Mouse (Mus musculus) embryonic facial prominence, embryonic 15.5 days (tissue): ENCODE measurements around the gene Polr3e. TPM values are rescaled to one million over a fixed set of nuclear protein-coding genes. Genes with fewer than 3 reads are reported as not detected.

Experiments
- ATAC-seq: fragments of 200-750 bp; cut with Nextera tagmentation; 2 replicates; pipeline ENCODE4 v1.8.0; 2017; ENCODE audit warnings: low read depth, moderate TSS enrichment; ENCODE audit not compliant: insufficient number of reproducible peaks, low FRiP score, low TSS enrichment
- H3K27ac ChIP-seq: fragments of 300-500 bp; sonication (generic); replicated peaks from 2 replicates; pipeline ENCODE4 v1.5.1; 2015; ENCODE audit warnings: mild to moderate bottlenecking, inconsistent platforms
- H3K27me3 ChIP-seq: fragments of 300-500 bp; sonication (generic); 2 replicates; pipeline ENCODE4 v1.6.1; 2015; ENCODE audit warnings: inconsistent platforms
- H3K36me3 ChIP-seq: fragments of 300-500 bp; sonication (generic); 2 replicates; pipeline ENCODE4 v1.6.1; 2015; ENCODE audit warnings: mild to moderate bottlenecking, inconsistent platforms
- H3K4me1 ChIP-seq: fragments of 300-500 bp; sonication (generic); 2 replicates; pipeline ENCODE4 v1.6.1; 2015; ENCODE audit warnings: inconsistent platforms
- H3K4me2 ChIP-seq: fragments of 300-500 bp; sonication (generic); replicated peaks from 2 replicates; pipeline ENCODE4 v1.6.1; 2015; ENCODE audit warnings: mild to moderate bottlenecking, inconsistent platforms
- H3K4me3 ChIP-seq: fragments of 300-500 bp; sonication (generic); replicated peaks from 2 replicates; pipeline ENCODE4 v1.5.1; 2015; ENCODE audit warnings: mild to moderate bottlenecking, inconsistent platforms
- H3K9ac ChIP-seq: fragments of 300-500 bp; sonication (generic); 2 replicates; pipeline ENCODE4 v1.6.1; 2015; ENCODE audit warnings: inconsistent platforms
- H3K9me3 ChIP-seq: fragments of 300-500 bp; sonication (generic); replicated peaks from 2 replicates; pipeline ENCODE4 v1.6.1; 2016; ENCODE audit warnings: inconsistent platforms
- WGBS: fragments of 180-500 bp; shearing (Covaris S2); methylation state at CpG from one replicate; pipeline ENCODE4 v1.1.7; 2015; 5-methylcytosine and 5-hydroxymethylcytosine counted together
- polyA plus RNA-seq: library from polyadenylated mRNA; unstranded; fragments of >200 nt; fragmentation: Nextera tagmentation; extraction: Ambion mirVana; gene quantifications from 2 replicates; pipeline ENCODE4 v1.2.1, GENCODE M21; 2015

Polr3e gene
- polyA plus RNA-seq, 1 experiment from 2014 or later: 34.1 TPM

GRCm38 (mm10) chr7:120913332-120913731 lies 4.2 kb upstream of the Polr3e start:
- Histone ChIP-seq H3K27me3 (no peaks in the 10 kb centered on the region), H3K4me2 (no peak overlapping the region), H3K4me1 (peaks cover 2% of the 10 kb centered on the region; the same call in 1 of the 2 replicates), H3K27ac (no peak overlapping the region), H3K9ac (no peak overlapping the region), H3K36me3 (no peaks in the 10 kb centered on the region), H3K9me3 (no peaks in the 10 kb centered on the region), H3K4me3 (no peak overlapping the region)
- no peak for ATAC-seq
- 51% methylated on average over 1 of the region's 1 CpGs for WGBS

GRCm38 (mm10) chr7:120916262-120916875 lies 1.2 kb upstream of the Polr3e start:
- WGBS: 28% methylated on average over 11 of the region's 11 CpGs
- no peaks in the 10 kb centered on the region for H3K9me3 ChIP-seq
- H3K4me1 ChIP-seq: peaks cover 20% of the 10 kb centered on the region; the same call in 1 of the 2 replicates
- H3K9ac ChIP-seq: no peak overlapping the region
- H3K27ac ChIP-seq: no peak overlapping the region
- no peaks in the 10 kb centered on the region for H3K27me3 ChIP-seq
- H3K4me3 ChIP-seq: no peak overlapping the region; the same call in 1 of the 2 replicates
- H3K36me3 ChIP-seq: no peaks in the 10 kb centered on the region; the same call in 1 of the 2 replicates
- peak overlapping the region; percentile 38; the same call in 1 of the 2 replicates for H3K4me2 ChIP-seq
- ATAC-seq: no peak

GRCm38 (mm10) chr7:120917279-120917591 lies 309 bp upstream of the Polr3e start:
- WGBS: 6% methylated on average over 12 of the region's 12 CpGs
- Histone ChIP-seq H3K9me3 (no peaks in the 10 kb centered on the region), H3K9ac (no peak overlapping the region), H3K4me2 (peak overlapping the region; percentile 38), H3K27me3 (no peaks in the 10 kb centered on the region), H3K4me1 (peaks cover 20% of the 10 kb centered on the region; the same call in 1 of the 2 replicates), H3K27ac (no peak overlapping the region), H3K4me3 (peak overlapping the region; percentile 95), H3K36me3 (no peaks in the 10 kb centered on the region; the same call in 1 of the 2 replicates)
- ATAC-seq: peak; percentile 90; the same call in 1 of the 2 replicates

GRCm38 (mm10) chr7:120918526-120918962 lies 1.0 kb downstream of the Polr3e start:
- Histone ChIP-seq H3K27me3 (no peaks in the 10 kb centered on the region), H3K4me1 (peaks cover 20% of the 10 kb centered on the region; the same call in 1 of the 2 replicates), H3K4me3 (peak overlapping the region; percentile 95), H3K27ac (peak overlapping the region; percentile 82), H3K9ac (peak overlapping the region; percentile 79), H3K36me3 (peaks cover 7% of the 10 kb centered on the region; the same call in 1 of the 2 replicates), H3K4me2 (peak overlapping the region; percentile 64), H3K9me3 (no peaks in the 10 kb centered on the region)
- ATAC-seq: peak; percentile 37
- 7% methylated on average over 10 of the region's 10 CpGs for WGBS

- ATAC-seq: no peak
- 91% methylated on average over 7 of the region's 7 CpGs for WGBS
- Histone ChIP-seq H3K9me3 (no peaks in the 10 kb centered on the region), H3K27me3 (no peaks in the 10 kb centered on the region), H3K27ac (no peak overlapping the region), H3K36me3 (peaks cover 94% of the 10 kb centered on the region), H3K9ac (no peak overlapping the region), H3K4me3 (no peak overlapping the region), H3K4me2 (no peak overlapping the region), H3K4me1 (no peaks in the 10 kb centered on the region)
Measured at GRCm38 (mm10) chr7:120933110-120933509, 15.6 kb downstream of the Polr3e start.

- Histone ChIP-seq H3K27ac (no peak overlapping the region), H3K27me3 (no peaks in the 10 kb centered on the region), H3K36me3 (peaks cover 94% of the 10 kb centered on the region), H3K4me3 (no peak overlapping the region), H3K9me3 (no peaks in the 10 kb centered on the region), H3K4me2 (no peak overlapping the region), H3K4me1 (no peaks in the 10 kb centered on the region), H3K9ac (no peak overlapping the region)
- ATAC-seq: no peak
- 75% methylated on average over 5 of the region's 5 CpGs for WGBS
Measured at GRCm38 (mm10) chr7:120933680-120934195, 16.2 kb downstream of the Polr3e start.

GRCm38 (mm10) chr7:120934716-120935115 lies 17.2 kb downstream of the Polr3e start:
- Histone ChIP-seq H3K27me3 (no peaks in the 10 kb centered on the region), H3K27ac (no peak overlapping the region)
- no peak for ATAC-seq

GRCm38 (mm10) chr7:120936522-120936921 lies 19.0 kb downstream of the Polr3e start:
- WGBS: 84% methylated on average over 4 of the region's 4 CpGs
- no peaks in the 10 kb centered on the region for H3K27me3 ChIP-seq
- peaks cover 93% of the 10 kb centered on the region for H3K36me3 ChIP-seq
- no peak for ATAC-seq
- H3K9ac ChIP-seq: no peak overlapping the region
- H3K9me3 ChIP-seq: no peaks in the 10 kb centered on the region
- no peak overlapping the region for H3K4me3 ChIP-seq
- H3K4me2 ChIP-seq: no peak overlapping the region
- no peaks in the 10 kb centered on the region for H3K4me1 ChIP-seq
- no peak overlapping the region for H3K27ac ChIP-seq

More at GRCm38 (mm10) chr7:120934716-120935115, 17.2 kb downstream of the Polr3e start:
- H3K9ac ChIP-seq: no peak overlapping the region
- peaks cover 94% of the 10 kb centered on the region for H3K36me3 ChIP-seq
- no peak overlapping the region for H3K4me2 ChIP-seq
- 27% methylated on average over 5 of the region's 5 CpGs for WGBS
- H3K4me1 ChIP-seq: no peaks in the 10 kb centered on the region
- H3K9me3 ChIP-seq: no peaks in the 10 kb centered on the region
- no peak overlapping the region for H3K4me3 ChIP-seq

- Histone ChIP-seq H3K27me3 (no peaks in the 10 kb centered on the region), H3K9ac (no peak overlapping the region), H3K4me3 (no peak overlapping the region), H3K36me3 (peaks cover 95% of the 10 kb centered on the region), H3K4me1 (no peaks in the 10 kb centered on the region), H3K27ac (no peak overlapping the region), H3K9me3 (no peaks in the 10 kb centered on the region), H3K4me2 (no peak overlapping the region)
- no peak for ATAC-seq
- WGBS: 88% methylated on average over 9 of the region's 9 CpGs
Measured at GRCm38 (mm10) chr7:120938206-120938605, 20.7 kb downstream of the Polr3e start.

GRCm38 (mm10) chr7:120940343-120940742 lies 22.8 kb downstream of the Polr3e start:
- Histone ChIP-seq H3K36me3 (peaks cover 87% of the 10 kb centered on the region), H3K4me1 (no peaks in the 10 kb centered on the region), H3K27ac (no peak overlapping the region), H3K27me3 (no peaks in the 10 kb centered on the region), H3K4me2 (no peak overlapping the region), H3K9ac (no peak overlapping the region), H3K9me3 (no peaks in the 10 kb centered on the region), H3K4me3 (no peak overlapping the region)
- peak; percentile 53; the same call in 1 of the 2 replicates for ATAC-seq
- 85% methylated on average over 12 of the region's 12 CpGs for WGBS

- H3K27me3 ChIP-seq: no peaks in the 10 kb centered on the region
- H3K4me1 ChIP-seq: no peaks in the 10 kb centered on the region
- 92% methylated on average over 6 of the region's 6 CpGs for WGBS
- H3K27ac ChIP-seq: no peak overlapping the region
- H3K9me3 ChIP-seq: no peaks in the 10 kb centered on the region
- no peak overlapping the region for H3K4me2 ChIP-seq
- no peak overlapping the region for H3K4me3 ChIP-seq
- ATAC-seq: no peak
- H3K9ac ChIP-seq: no peak overlapping the region
- peaks cover 82% of the 10 kb centered on the region for H3K36me3 ChIP-seq
Measured at GRCm38 (mm10) chr7:120941214-120941613, 23.7 kb downstream of the Polr3e start.

- Histone ChIP-seq H3K9ac (no peak overlapping the region), H3K9me3 (no peaks in the 10 kb centered on the region), H3K27me3 (no peaks in the 10 kb centered on the region), H3K27ac (no peak overlapping the region), H3K4me3 (no peak overlapping the region), H3K4me1 (no peaks in the 10 kb centered on the region), H3K36me3 (peaks cover 74% of the 10 kb centered on the region), H3K4me2 (no peak overlapping the region)
- no peak for ATAC-seq
- 69% methylated on average over 1 of the region's 1 CpGs for WGBS
Measured at GRCm38 (mm10) chr7:120942506-120942905, 25.0 kb downstream of the Polr3e start.
